Mouse (Mus musculus): ENCODE measurements at regions not wholly inside any gene's neighbourhood (a gene's known extent, or its start where the extent isn't known, plus 50 kb on each side); places are given as distances from the start of the nearest gene placed in this dataset.
A peak's percentile ranks its signal among the peaks of the same experiment; 100 is the strongest.

DNA sequence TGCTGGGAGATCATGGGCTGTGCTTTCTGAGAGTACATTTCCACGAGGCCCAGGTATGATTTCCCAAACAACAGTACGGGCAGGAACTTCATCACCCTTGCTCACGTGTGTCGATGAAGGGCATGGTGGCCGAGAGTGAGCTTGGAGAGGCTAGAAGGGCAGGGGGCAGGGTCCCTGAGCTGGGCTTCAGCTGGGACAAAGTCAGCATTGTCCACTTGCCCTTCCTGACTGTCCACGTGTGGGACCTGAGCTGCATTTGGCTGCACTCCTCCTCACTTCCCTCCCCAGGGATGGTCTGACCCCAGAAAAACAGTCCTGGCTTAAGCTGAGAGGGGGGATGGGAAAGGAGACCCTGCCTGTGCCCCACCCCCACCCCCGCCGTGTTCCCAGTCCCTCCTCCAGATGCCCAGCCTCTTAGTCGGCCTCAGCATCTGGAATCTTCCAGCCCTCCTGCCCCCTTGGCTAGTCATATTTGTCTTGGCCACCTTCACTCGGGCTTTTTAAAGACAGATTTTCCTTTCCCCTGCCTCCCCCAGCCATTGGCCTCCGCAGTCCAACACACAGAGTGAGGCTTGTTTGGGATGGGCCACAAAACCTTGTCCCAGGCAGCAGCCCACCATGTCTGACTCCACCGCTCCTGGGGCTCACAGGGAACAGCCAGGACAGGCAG, 58.6 kb downstream of the Isg20 start:
- Histone ChIP-seq H3K9me3 (ENCODE audit: control insufficient read depth, low read length) (no peaks in the 10 kb centered on the region), H3K4me1 (ENCODE audit: control insufficient read depth, insufficient read depth, low read length) (peaks cover 2% of the 10 kb centered on the region; the same call in 1 of the 2 replicates), H3K9ac (ENCODE audit: low read length) (no peak overlapping the region), H3K36me3 (ENCODE audit: control insufficient read depth, insufficient read depth, low read length) (no peaks in the 10 kb centered on the region), H3K4me3 (ENCODE audit: low read depth, low read length) (no peak overlapping the region), H3K27me3 (ENCODE audit: control insufficient read depth, insufficient read depth, low read length) (no peaks in the 10 kb centered on the region), H3K27ac (ENCODE audit: low read depth, low read length) (no peak overlapping the region), H3K4me2 (no peak overlapping the region)
- DNase-seq (ENCODE audit: low spot score, missing footprints) (no peak), ATAC-seq (ENCODE audit: low FRiP score) (no peak)
- 59% methylated on average over 12 of the region's 12 CpGs for WGBS

DNA sequence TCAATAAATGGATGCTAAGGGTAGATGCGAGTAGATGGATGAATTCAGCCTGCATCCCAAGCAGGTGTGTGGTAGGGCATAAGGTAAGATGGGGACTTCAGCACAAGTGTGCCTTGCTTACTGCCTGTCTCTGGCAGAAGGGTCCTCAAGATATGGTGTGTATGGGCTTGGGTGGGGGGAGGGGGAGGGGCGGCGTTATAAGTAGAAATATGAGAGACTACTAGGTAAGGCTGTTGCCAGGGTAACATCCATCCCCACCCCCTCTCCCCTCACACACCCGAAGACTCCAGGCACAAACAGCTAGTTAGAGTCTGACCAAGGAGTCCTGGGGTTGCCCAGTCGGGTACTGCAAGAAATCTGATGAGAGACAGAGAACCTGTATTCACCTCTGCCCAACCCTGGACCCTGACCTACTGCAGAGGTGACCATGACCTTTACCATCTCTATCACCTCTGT, 63.5 kb upstream of the Acan start:
- H3K27me3 ChIP-seq (ENCODE audit: control insufficient read depth, insufficient read depth, low read length): no peaks in the 10 kb centered on the region
- H3K4me2 ChIP-seq: peak overlapping the region; percentile 74
- H3K9ac ChIP-seq (ENCODE audit: low read length): peak overlapping the region; percentile 68
- DNase-seq (ENCODE audit: low spot score, missing footprints) (no peak), ATAC-seq (ENCODE audit: low FRiP score) (peak; percentile 48)
- H3K4me3 ChIP-seq (ENCODE audit: low read depth, low read length): peak overlapping the region; percentile 36
- no peaks in the 10 kb centered on the region for H3K9me3 ChIP-seq (ENCODE audit: control insufficient read depth, low read length)
- peaks cover 4% of the 10 kb centered on the region; the same call in 1 of the 2 replicates for H3K4me1 ChIP-seq (ENCODE audit: control insufficient read depth, insufficient read depth, low read length)
- no peaks in the 10 kb centered on the region for H3K36me3 ChIP-seq (ENCODE audit: control insufficient read depth, insufficient read depth, low read length)
- no peak overlapping the region for H3K27ac ChIP-seq (ENCODE audit: low read depth, low read length)
- WGBS: 32% methylated on average over 5 of the region's 5 CpGs

DNA sequence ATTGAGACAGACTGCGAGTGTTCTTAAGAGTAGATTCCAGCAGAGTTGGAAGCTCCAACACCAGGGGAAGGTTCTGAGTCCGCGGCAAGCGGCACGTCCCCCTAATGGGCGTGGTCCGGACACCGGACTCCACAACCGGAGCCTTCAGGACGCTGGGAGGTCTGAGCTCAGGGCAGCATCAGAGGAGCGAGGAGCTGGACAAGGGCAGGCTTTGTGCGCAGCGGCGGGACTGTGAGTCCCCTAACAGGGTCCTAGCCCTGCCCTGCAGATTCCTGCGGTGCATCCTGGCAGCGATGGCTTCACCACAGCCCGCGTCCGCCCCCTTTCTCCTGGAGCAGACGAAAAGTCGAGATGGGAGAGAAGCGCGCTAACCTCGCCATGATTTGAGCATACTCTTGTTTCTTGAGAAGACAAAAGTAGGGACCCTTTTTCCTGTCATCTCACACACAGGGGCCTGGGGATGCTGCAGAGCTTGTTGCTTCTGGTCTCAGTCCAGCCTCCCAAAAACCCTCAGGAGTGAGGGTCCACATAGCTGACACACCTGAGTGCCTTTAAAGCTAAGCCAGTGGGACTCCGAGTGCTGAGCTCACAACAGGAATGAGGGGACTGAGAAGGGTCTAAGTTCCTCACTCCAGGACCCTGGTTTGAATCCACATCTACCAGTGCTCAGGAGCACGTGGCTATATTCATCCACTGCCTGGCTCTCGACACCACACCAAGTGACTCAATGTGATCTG, 62.8 kb upstream of the Acan start:
- Histone ChIP-seq H3K4me2 (peak overlapping the region; percentile 74), H3K27ac (ENCODE audit: low read depth, low read length) (no peak overlapping the region), H3K36me3 (ENCODE audit: control insufficient read depth, insufficient read depth, low read length) (no peaks in the 10 kb centered on the region), H3K4me3 (ENCODE audit: low read depth, low read length) (peak overlapping the region; percentile 36), H3K27me3 (ENCODE audit: control insufficient read depth, insufficient read depth, low read length) (no peaks in the 10 kb centered on the region), H3K9ac (ENCODE audit: low read length) (peak overlapping the region; percentile 68), H3K9me3 (ENCODE audit: control insufficient read depth, low read length) (no peaks in the 10 kb centered on the region), H3K4me1 (ENCODE audit: control insufficient read depth, insufficient read depth, low read length) (peaks cover 4% of the 10 kb centered on the region; the same call in 1 of the 2 replicates)
- peak; percentile 93 for DNase-seq (ENCODE audit: low spot score, missing footprints)
- ATAC-seq (ENCODE audit: low FRiP score): peak; percentile 92
- 4% methylated on average over 27 of the region's 27 CpGs for WGBS

DNA sequence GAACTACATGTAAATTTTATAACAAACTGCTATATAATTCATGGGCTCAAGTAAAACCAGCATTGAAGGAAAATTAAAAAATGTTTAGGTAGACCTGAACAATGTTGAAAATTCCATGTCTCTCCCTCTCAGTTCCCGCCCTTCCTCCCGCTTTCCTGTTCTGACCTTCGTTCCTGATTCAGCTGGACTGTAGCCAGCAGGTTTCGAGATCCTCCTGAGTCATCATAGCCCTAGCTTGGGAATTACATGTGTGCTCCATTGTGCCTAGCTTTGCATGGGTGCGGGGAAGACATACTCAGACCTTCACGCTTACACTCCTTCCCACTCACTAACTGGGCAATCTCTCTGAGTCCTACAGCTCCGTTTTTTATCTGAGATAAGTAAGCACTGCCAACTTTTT, 60.3 kb upstream of the Acan start:
- no peak for ATAC-seq (ENCODE audit: low FRiP score)
- no peak overlapping the region for H3K4me3 ChIP-seq (ENCODE audit: low read depth, low read length)
- 91% methylated on average over 7 of the region's 7 CpGs for WGBS

DNA sequence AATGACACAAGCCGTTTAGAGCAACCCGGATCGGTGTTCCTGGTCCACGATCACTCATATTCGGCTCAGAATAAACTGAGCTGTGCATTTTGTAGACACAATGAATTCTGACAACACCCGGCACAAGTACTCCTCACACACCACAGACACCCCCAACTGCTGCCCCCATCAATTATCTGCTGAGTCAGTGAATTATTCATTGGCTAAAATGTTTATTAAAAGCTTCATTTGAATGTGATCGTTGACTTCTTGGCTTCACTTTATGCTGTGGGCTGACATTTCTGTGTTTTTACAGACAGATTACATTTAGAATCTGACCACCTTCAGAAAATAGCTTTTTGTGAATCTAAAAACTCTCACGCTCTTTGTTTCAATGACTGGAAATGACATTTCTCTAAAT, 59.1 kb upstream of the Acan start:
- WGBS: 90% methylated on average over 8 of the region's 8 CpGs
- H3K27ac ChIP-seq (ENCODE audit: low read depth, low read length): no peak overlapping the region
- no peaks in the 10 kb centered on the region for H3K27me3 ChIP-seq (ENCODE audit: control insufficient read depth, insufficient read depth, low read length)
- no peaks in the 10 kb centered on the region for H3K36me3 ChIP-seq (ENCODE audit: control insufficient read depth, insufficient read depth, low read length)
- H3K4me2 ChIP-seq: no peak overlapping the region
- H3K4me1 ChIP-seq (ENCODE audit: control insufficient read depth, insufficient read depth, low read length): peaks cover 4% of the 10 kb centered on the region; the same call in 1 of the 2 replicates
- H3K4me3 ChIP-seq (ENCODE audit: low read depth, low read length): no peak overlapping the region
- DNase-seq (ENCODE audit: low spot score, missing footprints): no peak
- no peaks in the 10 kb centered on the region for H3K9me3 ChIP-seq (ENCODE audit: control insufficient read depth, low read length)
- no peak overlapping the region for H3K9ac ChIP-seq (ENCODE audit: low read length)
- ATAC-seq (ENCODE audit: low FRiP score): no peak

More for the DNA sequence above, 60.3 kb upstream of the Acan start:
- H3K9ac ChIP-seq (ENCODE audit: low read length): no peak overlapping the region
- no peak overlapping the region for H3K4me2 ChIP-seq
- no peak overlapping the region for H3K27ac ChIP-seq (ENCODE audit: low read depth, low read length)
- no peaks in the 10 kb centered on the region for H3K27me3 ChIP-seq (ENCODE audit: control insufficient read depth, insufficient read depth, low read length)
- no peaks in the 10 kb centered on the region for H3K36me3 ChIP-seq (ENCODE audit: control insufficient read depth, insufficient read depth, low read length)
- peaks cover 4% of the 10 kb centered on the region; the same call in 1 of the 2 replicates for H3K4me1 ChIP-seq (ENCODE audit: control insufficient read depth, insufficient read depth, low read length)
- no peaks in the 10 kb centered on the region for H3K9me3 ChIP-seq (ENCODE audit: control insufficient read depth, low read length)
- no peak for DNase-seq (ENCODE audit: low spot score, missing footprints)

DNA sequence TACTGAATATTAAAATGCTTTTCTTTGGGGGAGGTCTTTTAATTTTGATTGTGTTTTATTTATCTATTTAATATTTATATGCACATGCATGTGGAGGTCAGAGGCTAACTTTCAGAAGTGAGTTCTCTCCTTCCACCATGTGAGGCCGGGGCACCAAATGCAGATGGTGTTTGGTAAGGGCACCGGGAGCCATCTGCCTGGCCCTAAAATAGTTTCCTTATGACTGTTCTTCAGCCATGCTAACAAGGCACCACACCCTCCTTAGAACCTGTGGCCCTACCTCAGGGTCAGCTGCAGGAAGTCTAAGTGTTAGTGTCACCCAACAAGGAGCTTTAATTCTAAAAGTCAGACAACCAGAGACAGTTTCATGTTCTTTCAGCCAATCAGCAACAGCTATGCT, 58.2 kb upstream of the Acan start:
- ATAC-seq (ENCODE audit: low FRiP score): no peak
- WGBS: 91% methylated on average over 2 of the region's 2 CpGs

GRCm38 (mm10) chr7:78995820-78996219, 57.5 kb upstream of the Acan start:
- no peaks in the 10 kb centered on the region for H3K9me3 ChIP-seq (ENCODE audit: control insufficient read depth, low read length)
- no peak overlapping the region for H3K9ac ChIP-seq (ENCODE audit: low read length)
- no peaks in the 10 kb centered on the region for H3K4me1 ChIP-seq (ENCODE audit: control insufficient read depth, insufficient read depth, low read length)
- no peak overlapping the region for H3K4me2 ChIP-seq
- H3K27ac ChIP-seq (ENCODE audit: low read depth, low read length): no peak overlapping the region
- DNase-seq (ENCODE audit: low spot score, missing footprints) (no peak), ATAC-seq (ENCODE audit: low FRiP score) (no peak)
- H3K4me3 ChIP-seq (ENCODE audit: low read depth, low read length): no peak overlapping the region
- H3K27me3 ChIP-seq (ENCODE audit: control insufficient read depth, insufficient read depth, low read length): no peaks in the 10 kb centered on the region
- 83% methylated on average over 4 of the region's 4 CpGs for WGBS
- no peaks in the 10 kb centered on the region for H3K36me3 ChIP-seq (ENCODE audit: control insufficient read depth, insufficient read depth, low read length)

More for the DNA sequence above, 58.2 kb upstream of the Acan start:
- DNase-seq (ENCODE audit: low spot score, missing footprints): no peak
- H3K4me1 ChIP-seq (ENCODE audit: control insufficient read depth, insufficient read depth, low read length): peaks cover 3% of the 10 kb centered on the region; the same call in 1 of the 2 replicates
- no peak overlapping the region for H3K4me3 ChIP-seq (ENCODE audit: low read depth, low read length)
- no peaks in the 10 kb centered on the region for H3K36me3 ChIP-seq (ENCODE audit: control insufficient read depth, insufficient read depth, low read length)
- no peak overlapping the region for H3K27ac ChIP-seq (ENCODE audit: low read depth, low read length)
- H3K4me2 ChIP-seq: no peak overlapping the region
- no peaks in the 10 kb centered on the region for H3K9me3 ChIP-seq (ENCODE audit: control insufficient read depth, low read length)
- H3K9ac ChIP-seq (ENCODE audit: low read length): no peak overlapping the region
- H3K27me3 ChIP-seq (ENCODE audit: control insufficient read depth, insufficient read depth, low read length): no peaks in the 10 kb centered on the region
